In the genomic region with DNA sequence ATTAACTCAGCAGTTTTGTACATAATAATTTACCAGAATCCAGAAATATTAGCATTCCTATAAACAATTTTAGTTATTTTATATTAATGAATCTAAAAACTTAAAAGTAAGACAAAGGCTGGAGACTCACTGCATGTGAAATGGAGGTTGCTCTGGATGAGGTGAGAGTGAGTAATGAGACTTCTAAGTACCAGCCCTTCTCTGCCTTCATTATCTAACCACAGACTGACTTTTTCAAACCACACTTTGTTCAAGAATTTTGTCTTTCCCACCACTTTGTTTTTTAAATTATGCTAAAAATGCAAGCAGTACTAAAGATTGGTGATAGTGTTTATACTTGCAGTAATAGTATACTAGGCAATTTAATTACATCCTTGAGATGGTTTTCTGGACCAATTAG, we compare ENCODE assay signal across 22 mouse cellular contexts.
DNase-seq lines count a peak whose midpoint lies in the region; ATAC-seq and TF ChIP-seq lines count a peak whose summit lies in the region.
"Had no signal": no experiment of that assay in that cellular context is flagged by ENCODE, and none has a peak within 500 bp of the region (broad histone marks: within the 10 kb centered on the region; RNA-seq: fewer than 3 reads in every experiment).

No protein-coding gene starts in this region.

- no peak overlapping the region for H3K27ac ChIP-seq in lung, embryonic 16.5 days (ENCODE audit: low read length)
- H3K27ac ChIP-seq: embryonic facial prominence, embryonic 10.5 days; embryonic facial prominence, embryonic 12.5 days; forebrain, embryonic 13.5 days; forebrain, embryonic 15.5 days had no signal

- H3K4me3 ChIP-seq in lung, embryonic 16.5 days (ENCODE audit: low read length) = no peak overlapping the region
- no peak overlapping the region for H3K4me3 ChIP-seq in lung, adult 2 months (replicated peaks; ENCODE audit: extremely low read depth, low read depth, low read length)
- H3K4me3 ChIP-seq: embryonic facial prominence, embryonic 10.5 days; embryonic facial prominence, embryonic 12.5 days; forebrain, embryonic 13.5 days; forebrain, embryonic 15.5 days had no signal

- no peak for TF ChIP-seq POLR2A in lung, adult 2 months (IDR thresholded peaks at IDR 0.05; ENCODE audit: borderline replicate concordance, extremely low read depth, low read depth, low read length)

- H3K4me1 ChIP-seq in lung, embryonic 16.5 days (replicated peaks; ENCODE audit: control insufficient read depth, insufficient read depth, low read length) = no peaks in the 10 kb centered on the region
- H3K4me1 ChIP-seq in lung, adult 2 months (ENCODE audit: control insufficient read depth, insufficient read depth, low read length) = no peaks in the 10 kb centered on the region
- H3K4me1 ChIP-seq: embryonic facial prominence, embryonic 10.5 days; embryonic facial prominence, embryonic 12.5 days; forebrain, embryonic 13.5 days; forebrain, embryonic 15.5 days had no signal

- ATAC-seq in lung, embryonic 16.5 days (ENCODE audit: low read depth) = 0 out of 2 replicates have a peak, but pooled peaks have one; percentile 45
- ATAC-seq: activated CD4-positive, CD25-positive, alpha-beta regulatory T cell, adult 4 months; forebrain, embryonic 13.5 days; forebrain, embryonic 15.5 days; forebrain, postnatal 0 days; Patski had no signal

- no peak for DNase-seq in lung, postnatal 14 days
- peak; percentile 10 for DNase-seq in lung, postnatal 36 days
- DNase-seq in lung, adult 2 months = no peak
- DNase-seq in MEL-GATA-1-ER (ENCODE audit: extremely low read depth, low read depth) = peak; percentile 5
- no peak for DNase-seq in embryo, embryonic 10.5 days (ENCODE audit: low spot score)
- no peak for DNase-seq in cerebellum, postnatal 25 days
- DNase-seq: adrenal gland, adult 8-10 months; adrenal gland, postnatal 14 days; adrenal gland, postnatal 36 days; cerebellum, adult 11-12 months; cerebellum, adult 2 months; cerebellum, adult 9-10 months; cerebellum, postnatal 10 days; cerebellum, postnatal 36 days; forebrain, postnatal 0 days had no signal

- no peaks in the 10 kb centered on the region for H3K9me3 ChIP-seq in lung, embryonic 16.5 days (ENCODE audit: control insufficient read depth, low read length)
- H3K9me3 ChIP-seq: embryonic facial prominence, embryonic 10.5 days; embryonic facial prominence, embryonic 12.5 days; forebrain, embryonic 13.5 days; forebrain, embryonic 15.5 days had no signal

- no peak overlapping the region for H3K4me2 ChIP-seq in lung, embryonic 16.5 days (ENCODE audit: low read depth, low read length)
- H3K4me2 ChIP-seq: embryonic facial prominence, embryonic 12.5 days; forebrain, embryonic 13.5 days; forebrain, embryonic 15.5 days had no signal

- no peak overlapping the region for H3K9ac ChIP-seq in lung, embryonic 16.5 days (ENCODE audit: low read length)
- H3K9ac ChIP-seq: embryonic facial prominence, embryonic 12.5 days; forebrain, embryonic 13.5 days; forebrain, embryonic 15.5 days; forebrain, postnatal 0 days had no signal

- no peaks in the 10 kb centered on the region for H3K27me3 ChIP-seq in lung, embryonic 16.5 days (ENCODE audit: control insufficient read depth, insufficient read depth, low read depth, low read length)
- H3K27me3 ChIP-seq: embryonic facial prominence, embryonic 12.5 days; forebrain, embryonic 13.5 days; forebrain, embryonic 15.5 days; Patski had no signal

- no peaks in the 10 kb centered on the region for H3K36me3 ChIP-seq in lung, embryonic 16.5 days (ENCODE audit: control insufficient read depth, insufficient read depth, low read length)
- H3K36me3 ChIP-seq: embryonic facial prominence, embryonic 10.5 days; embryonic facial prominence, embryonic 12.5 days; forebrain, embryonic 15.5 days had no signal

- TF ChIP-seq CTCF in lung, adult 2 months (IDR thresholded peaks at IDR 0.05; ENCODE audit: insufficient read depth, low read length) = no peak

Comparison
In these comparisons a context has a peak if more than half of its experiments do, and no peak if none do; other contexts are left out.
1. DNase-seq: peak in lung, postnatal 36 days (single experiment) and MEL-GATA-1-ER (single experiment); none in lung, postnatal 14 days (single experiment), lung, adult 2 months (single experiment), embryo, embryonic 10.5 days (single experiment) and cerebellum, postnatal 25 days (0 of 2).